Mouse (Mus musculus): ENCODE data around the gene Eps8l3.

Gene Eps8l3

DNA sequence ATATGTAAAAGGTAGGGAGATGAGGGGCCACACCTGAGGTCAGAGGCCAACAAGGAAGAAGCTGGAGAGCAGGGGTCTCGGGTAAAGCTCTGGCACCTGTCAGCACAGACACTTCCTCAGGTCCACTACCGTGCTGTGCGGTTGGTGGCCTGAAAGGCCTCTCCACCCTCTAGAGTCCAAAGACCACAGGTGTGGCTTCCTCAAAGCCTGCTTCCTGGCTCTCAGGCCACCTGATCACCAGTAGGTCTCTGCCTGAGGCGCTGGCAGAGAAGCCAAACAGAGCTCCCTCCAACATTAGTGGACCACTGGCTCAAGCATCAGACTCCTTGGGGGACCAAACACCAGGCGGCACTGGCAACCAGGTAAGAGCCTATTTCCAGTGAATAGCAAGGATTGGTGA lies at the start of gene Eps8l3:
Eps8l3 (plus strand) TSS at position 225 of the 400 bp plus-strand sequence.
- DNase-seq (ENCODE audit: low read depth), result no peak

DNA sequence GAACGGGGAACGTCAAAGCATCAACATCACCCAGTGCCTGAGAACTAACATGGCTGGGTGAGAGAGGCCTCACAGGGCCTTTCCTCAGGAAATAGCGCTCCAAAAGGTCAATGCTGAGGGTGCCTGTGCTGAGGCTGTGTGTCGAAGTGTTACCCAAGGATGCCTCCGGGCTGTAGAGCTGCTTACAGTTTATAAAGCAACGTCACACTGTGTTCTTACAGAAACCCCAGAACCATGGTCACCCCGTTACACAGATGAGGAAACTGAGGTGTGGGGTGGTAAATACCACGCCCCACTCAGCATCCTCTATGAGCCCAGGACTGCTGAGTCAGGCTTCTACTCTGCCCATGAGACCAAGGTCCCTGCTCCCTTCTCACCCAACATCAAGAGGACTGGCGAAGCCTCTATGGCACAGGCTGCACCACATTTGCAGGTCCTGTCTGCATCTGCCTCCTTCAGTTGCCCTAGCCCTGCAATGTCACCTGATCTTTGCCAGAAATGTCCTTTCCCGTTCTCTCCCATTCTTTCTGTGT lies 49.1 kb upstream of the Eps8l3 start:
- DNase-seq (ENCODE audit: low read depth), result no peak

DNA sequence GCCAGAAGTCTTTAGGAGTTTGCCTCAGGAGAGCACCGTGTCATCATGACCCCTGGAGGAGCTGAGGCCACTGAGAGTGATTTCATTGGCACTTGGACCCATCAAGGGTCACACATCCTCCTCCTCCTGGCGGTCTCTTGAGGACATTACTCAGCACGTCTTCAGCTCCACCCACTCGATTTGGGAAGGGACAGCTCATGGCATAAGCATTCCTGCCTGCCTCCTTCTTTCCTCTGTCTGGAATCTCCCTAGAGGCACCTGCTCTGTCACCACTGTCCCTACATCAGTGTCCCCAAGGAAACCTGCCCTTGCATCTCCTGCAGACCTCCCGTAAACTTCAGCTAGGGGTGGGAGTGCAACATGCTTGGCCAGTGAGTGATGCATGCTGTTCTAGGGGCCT lies 48.5 kb upstream of the Eps8l3 start:
- peak; percentile 44 for DNase-seq (ENCODE audit: low read depth)

DNA sequence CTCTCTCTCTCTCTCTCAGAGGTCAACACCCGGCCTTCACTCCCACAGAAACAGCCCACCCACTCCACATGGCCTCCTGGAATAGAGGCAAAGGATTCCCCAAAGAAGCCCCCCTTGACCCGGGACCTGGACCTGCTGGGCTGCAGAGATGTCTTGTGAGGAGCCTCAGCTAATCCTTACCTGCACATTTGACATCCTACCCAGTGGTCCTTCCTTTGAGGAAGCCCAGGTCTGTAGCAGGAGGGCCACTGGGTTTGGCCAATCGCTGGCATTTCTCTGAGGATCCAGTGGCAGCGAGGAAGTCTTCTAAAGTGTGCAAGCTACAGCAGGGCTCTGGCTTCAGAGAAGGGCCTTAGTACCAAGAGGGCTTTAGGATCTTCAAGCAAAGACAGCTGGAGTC lies 48.0 kb upstream of the Eps8l3 start:
- no peak for DNase-seq (ENCODE audit: low read depth)

DNA sequence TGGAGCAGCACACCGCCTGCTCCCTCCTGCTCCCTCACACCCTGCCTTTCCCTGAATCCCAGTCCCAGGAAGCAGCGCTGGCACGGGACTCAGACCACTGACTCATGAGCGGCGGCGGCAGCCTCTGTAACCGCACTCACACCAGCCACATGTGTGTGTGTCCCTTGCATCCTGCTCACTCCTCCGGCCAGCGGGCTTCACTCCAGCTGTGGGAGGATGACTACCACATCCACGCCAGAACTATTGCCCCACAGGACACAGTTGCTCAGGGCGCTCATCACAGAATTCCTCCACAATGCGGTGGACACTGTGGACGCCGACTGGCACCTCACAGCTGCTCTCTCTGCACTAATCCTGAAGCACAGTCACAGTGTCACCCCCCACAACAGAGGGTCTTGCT lies 47.4 kb upstream of the Eps8l3 start:
- peak; percentile 76 for DNase-seq (ENCODE audit: low read depth)

DNA sequence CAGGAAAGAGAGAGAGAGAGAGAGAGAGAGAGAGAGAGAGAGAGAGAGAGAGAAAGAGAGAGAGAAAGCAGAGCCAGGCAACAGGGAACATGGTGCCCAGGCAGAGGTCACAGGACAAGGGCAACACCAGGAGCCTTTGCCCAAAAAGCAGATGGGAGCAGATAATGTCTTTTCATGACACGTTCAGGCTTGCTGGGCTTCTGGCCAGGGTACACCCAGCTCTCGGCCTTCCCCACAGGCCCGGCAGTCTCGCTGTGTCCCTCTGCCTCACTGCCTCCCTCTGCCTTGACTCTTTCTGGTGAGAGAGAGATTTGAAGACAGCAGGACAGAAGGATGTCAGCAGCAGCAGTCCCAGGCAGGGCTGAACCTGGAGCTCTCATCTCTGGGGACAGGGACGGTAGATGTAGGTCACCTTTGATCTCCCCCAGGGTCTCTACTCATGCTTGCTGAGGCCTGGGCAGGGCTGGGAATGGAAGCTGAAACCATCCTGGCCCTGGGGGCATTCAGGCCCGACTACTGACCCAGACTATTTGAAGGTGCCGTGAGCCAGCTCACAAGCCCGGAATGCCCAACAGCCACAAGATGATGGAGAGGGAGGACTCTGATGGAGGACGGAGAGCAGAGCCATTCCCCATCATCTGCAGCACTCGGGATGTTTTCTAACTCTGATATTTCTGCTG lies 45.0 kb upstream of the Eps8l3 start:
- no peak for DNase-seq (ENCODE audit: low read depth)

DNA sequence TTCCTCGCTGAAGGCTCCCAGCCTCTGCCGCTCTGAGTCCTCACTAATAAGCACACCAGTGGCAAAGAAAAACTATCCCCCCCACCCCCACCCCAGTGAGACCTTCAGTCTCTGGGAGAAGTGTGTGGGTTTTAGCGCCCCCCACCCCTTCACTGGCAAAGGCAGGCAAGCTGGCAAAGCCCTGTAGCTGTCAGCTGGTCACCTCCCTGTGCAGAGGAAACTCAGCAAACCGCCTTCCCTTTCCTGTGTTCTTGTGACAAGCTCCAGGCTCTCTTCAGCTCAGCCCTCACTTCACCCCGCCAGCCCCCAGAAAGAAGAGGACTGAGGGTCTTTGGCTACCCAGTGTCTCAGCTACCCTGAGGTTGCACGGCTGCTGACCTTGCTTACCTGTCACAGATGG lies 44.4 kb upstream of the Eps8l3 start:
- no peak for DNase-seq (ENCODE audit: low read depth)

DNA sequence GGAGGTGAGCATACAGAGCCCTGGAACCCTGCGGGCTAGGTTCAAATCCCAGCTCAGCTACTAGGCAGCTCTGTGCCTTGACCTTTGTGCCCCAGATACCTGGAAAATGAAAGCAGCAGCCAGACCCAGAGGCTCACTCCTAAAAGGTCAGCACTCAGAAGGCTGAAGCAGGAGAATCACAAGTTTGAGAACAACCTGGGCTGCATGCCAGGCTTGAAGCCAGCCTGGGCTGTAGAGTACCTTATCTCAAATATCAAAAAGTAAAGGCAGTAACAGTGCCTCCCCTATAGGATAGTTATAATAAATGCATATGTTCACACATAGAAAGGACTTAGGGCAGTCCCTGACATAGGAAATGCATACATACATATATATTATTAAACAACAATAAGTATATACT lies 43.7 kb upstream of the Eps8l3 start:
- DNase-seq (ENCODE audit: low read depth), result no peak

DNA sequence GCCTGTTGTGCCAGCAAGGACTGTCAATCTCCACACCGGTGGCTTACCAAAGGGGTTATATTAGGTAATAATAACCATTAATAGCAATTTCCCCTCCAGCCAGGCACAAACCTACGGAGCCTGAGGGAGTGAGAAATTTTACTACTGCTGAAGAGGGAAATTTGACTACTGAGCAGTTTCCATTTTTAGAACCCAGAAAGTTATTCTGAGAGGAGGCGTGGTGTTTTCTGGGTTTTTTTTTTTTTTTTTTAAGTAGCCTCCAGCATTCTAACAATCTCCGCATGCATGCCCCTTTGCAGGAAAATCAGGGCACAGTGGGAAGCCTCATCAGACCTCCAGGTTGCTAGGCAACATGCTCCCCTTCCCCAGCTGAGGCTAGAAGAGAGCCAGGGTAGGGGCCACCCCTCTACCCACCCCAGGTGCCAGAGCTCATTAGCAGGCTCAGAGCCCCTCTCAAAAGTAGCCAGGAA lies 43.1 kb upstream of the Eps8l3 start:
- no peak for DNase-seq (ENCODE audit: low read depth)

DNA sequence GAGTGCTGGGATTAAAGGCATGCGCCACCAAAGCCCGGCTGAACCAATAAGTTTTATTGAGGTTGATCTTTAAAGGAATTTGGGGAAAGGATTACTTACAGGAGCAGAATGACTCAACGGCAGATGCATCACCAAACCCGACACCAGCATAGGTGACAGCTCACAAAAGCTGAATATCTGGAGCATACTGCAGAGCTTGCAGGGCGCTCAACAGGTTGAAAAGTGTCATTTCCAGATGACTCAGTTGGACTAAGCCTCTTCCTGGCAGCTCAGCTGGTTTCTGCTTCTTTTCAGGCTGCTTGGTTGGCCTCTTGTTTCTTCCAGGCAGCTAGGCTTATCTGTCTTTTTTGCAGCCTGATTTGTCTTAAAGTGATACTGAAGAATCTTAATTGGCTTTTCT lies 41.7 kb upstream of the Eps8l3 start:
- DNase-seq (ENCODE audit: low read depth), result no peak

DNA sequence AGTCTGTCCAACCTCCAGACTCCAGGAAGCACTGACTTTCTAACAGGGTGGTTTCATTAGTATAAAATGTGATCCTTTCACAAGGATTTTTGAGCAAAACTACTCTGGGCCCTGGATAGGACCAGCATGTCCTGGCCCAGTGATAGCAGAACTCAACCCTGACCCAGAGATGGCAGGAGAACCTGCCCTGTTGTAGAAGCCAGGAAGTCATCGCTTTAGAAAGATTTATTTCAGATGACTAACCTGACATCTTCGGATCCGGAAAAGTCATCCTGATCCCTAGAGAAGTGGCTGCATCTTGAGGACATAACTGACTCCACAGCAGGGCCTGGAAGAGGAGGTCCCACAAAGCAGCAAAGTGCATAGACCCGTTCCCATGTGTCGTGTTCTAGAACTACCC lies 37.2 kb upstream of the Eps8l3 start:
- DNase-seq (ENCODE audit: low read depth), result no peak

DNA sequence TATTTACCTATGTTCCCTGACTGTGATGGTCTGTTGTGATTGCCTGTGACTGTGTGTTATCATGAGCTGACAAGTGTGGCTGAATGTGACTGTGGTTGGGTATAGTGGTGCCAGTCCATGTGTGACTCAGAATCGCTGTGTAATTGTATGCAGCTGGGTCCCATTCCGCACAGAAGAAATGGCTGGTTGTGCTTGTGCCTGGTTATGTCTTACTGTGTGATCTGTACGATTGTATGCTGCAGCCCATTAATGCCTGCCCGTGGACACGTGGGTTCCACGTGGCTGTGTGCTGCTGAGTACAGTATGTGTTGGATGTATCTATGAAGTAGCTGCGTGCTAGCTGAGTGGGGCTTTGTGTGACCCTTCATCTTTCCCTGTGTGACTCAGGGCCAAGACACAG lies 36.2 kb upstream of the Eps8l3 start:
- no peak for DNase-seq (ENCODE audit: low read depth)

DNA sequence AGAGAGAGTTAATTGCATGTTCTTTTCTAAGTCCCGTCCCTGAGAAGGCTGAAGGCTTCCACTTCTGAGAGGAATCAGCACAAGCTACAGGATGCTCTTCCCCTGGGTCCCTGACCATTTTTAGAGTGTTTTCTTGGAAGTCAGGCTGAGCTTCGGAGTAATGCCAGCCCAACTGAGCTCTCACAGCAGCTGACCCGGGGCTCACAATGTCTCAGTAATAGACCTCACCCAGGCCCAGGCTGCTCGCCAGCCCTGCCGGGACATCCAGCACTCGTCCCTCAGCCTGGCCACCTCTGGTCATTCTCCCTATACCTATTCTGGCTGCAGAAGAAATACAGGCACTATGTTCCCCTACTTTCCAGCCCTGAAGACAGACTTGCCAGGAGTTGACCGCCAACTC lies 35.7 kb upstream of the Eps8l3 start:
- no peak for DNase-seq (ENCODE audit: low read depth)

DNA sequence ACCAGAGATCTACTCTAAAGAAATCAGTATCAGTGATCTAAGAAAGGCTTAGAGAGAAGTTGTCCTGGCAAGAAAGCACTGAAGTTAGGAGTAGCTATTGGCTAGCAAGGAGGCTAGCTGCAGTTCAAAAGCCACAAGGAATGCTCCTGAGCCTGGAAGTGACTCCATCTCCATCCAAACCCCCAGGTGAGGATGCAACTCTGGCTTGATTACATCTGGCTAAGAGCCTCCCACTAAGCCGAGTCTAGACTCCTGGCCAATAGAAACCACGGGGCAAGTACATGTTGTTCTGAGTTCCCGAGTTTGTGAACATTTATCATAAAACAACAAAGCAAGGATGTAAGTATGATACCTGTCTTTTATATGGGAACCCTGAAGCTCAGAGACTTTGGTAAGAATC lies 33.6 kb upstream of the Eps8l3 start:
- no peak for DNase-seq (ENCODE audit: low read depth)

DNA sequence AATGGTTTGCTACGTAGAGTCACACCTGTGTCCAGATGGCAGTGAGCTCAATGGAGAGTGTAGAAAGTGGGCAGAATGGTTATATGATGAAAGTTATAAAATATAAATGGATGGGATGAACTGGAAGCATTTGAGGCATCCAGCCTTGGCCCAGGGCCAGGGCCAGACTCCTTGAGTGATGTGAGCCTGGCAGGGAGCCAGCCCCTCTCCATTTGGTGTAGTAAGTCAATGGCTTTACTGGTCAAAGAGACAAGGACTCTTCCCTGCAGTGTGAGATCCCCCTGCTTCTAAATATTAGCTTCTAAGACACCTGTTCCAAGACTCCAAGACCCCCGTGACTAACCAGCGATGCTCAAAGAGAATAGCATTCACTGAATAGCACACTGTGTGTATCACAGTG lies 33.0 kb upstream of the Eps8l3 start:
- DNase-seq (ENCODE audit: low read depth), result no peak

DNA sequence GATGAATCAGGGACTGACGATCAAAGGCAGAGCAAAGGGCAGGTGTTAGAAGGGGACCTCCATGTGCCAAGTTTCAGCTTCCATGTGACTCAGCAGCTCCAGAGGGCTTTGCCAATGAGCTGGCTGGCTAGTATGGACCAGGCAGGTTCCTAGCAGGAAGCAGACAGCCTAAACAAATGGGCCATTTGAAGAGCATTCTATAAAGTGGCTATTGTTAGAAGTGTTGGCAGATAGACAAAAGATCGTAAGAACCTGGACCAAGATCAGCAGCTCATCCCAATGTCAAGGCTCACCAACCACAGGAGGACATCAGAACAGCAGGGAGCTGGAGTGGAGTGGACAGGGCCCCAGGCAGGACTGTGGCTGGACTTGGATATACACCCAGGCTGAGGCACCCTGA lies 32.5 kb upstream of the Eps8l3 start:
- no peak for DNase-seq (ENCODE audit: low read depth)

DNA sequence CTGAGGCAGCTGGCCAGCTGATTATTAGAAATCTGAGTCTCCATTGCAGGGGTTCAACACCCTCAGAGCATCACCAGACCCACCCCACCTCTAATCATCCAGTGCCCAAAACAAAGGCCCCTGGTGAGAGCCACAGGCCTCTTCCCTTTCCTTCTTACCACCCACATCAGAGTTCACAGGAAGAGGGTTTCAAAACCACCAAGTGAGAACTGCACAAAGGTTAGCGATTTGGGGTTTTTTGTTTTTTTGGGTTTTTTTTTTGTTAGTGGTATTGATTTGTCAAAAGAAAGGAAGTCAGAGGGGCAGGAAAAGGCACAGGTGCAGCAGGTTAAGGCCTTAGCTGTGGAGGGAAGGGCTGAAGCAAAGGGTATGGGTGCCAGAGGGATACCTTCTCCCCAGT lies 30.9 kb upstream of the Eps8l3 start:
- no peak for DNase-seq (ENCODE audit: low read depth)

DNA sequence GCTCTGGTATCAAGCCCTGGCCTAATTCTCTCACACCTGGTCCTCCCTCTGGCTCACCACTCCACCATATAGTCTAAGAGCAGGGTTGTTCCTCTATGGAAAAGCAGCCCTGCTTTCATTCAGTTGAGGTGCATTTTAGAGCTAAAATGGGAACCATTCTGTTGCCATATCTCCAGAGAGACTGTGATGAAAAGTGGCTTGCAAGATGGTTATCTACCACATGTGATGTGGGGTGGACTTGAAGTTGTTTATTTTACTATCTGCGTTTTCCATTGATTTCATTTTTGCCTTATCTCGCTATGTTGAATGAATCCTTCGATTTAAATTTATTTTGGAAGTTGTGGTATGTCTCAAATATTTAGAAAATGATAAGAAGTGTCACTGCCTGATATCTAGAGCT lies 30.2 kb upstream of the Eps8l3 start:
- DNase-seq (ENCODE audit: low read depth), result no peak

DNA sequence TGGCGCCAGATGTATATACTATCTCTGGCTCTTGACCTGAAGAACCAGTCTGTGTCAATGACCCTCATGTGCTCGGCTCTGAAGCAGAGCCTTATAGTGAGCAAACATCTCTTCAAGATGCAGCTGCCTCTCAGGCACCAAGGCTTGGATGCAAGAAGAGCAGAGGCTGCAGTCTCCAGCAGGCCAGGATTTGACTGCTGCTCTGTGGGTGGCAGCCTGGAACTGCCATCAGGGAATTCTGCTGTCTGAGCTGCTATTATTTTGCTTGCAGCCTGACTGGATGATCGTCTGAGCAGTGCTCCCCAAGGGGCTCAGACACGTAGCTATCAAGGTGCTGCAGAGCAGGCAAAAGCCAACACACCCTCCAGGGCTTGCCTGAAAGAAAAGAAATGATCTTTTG lies 28.9 kb upstream of the Eps8l3 start:
- no peak for DNase-seq (ENCODE audit: low read depth)

DNA sequence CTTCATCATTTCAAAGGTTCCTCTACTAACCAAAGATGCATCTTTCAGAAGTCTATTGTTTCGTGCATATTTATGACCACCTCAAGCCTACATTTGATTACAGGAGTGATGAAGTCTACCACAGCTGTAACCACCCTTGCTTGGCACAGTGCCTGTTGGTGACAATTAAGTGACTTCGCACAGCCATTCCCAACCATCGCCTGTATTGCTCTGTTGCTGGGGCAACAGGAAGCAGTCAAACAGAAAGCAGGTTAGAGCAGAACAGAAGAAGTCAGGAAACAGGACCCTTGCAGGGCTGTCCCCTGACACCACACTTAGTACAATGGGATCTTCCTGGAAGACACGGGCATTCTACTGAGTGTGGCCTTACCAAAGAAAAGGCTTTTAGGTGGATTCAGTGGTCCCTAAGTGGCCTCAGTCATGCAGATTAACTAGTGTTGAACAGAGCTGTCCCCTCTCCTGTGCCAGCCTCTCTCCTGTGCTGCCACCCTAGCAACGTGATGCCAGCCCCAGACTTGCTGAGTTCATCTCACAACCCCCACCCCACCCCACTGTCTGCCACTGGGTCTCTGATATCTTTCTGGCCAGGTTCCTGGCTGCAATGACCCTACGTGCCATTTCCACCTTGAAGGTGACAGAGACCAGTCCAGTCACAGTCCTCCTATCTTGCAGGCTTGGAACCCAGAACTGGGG lies 27.9 kb upstream of the Eps8l3 start:
- no peak for DNase-seq (ENCODE audit: low read depth)

DNA sequence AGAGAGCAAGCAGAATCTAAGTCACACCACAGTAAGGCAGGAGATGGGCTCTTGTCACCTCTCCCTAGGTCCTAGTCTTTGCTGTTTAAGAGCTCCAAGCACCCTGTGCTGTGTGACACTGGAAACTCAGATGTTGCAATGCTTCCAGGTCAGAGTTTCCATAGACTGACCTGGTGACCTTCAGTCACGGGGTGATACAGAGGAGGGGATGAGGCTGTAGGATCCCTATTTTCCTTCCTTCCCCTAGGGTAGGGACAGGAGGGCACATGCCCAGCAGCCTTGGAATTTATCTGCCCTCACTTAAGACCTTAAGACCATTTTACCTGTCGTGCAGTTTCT lies 27.4 kb upstream of the Eps8l3 start:
- no peak for DNase-seq (ENCODE audit: low read depth)

DNA sequence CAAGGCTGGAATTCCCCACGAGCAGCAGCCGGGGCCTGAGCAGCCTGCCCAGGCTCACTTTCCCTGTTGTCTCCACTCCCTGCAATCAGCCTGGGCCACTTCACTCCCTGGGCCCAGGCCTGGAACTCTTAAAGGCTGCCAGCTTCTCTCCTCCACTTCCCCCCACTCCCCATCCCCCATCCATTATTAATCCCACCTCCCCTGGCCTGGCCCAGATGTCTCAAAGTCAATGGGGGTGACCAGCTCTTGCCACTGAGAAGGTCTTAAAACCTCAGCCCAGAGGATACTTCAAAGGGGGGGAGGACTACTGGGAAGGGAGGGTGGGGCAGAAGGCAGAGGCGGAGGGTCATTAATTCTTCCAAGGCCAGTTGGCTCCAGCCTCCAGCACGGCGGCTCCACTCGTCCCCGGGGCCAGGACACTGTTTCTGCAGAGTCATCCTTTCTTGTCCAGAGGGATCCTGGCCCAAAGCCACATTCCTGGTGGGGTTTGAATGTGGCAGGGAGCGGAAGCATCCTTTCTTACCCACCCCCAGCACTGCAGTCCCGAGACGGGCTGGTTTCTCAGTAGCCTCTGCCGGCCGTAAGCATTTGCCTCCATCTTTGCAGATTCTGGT lies 26.5 kb upstream of the Eps8l3 start:
- peak; percentile 44 for DNase-seq (ENCODE audit: low read depth)

DNA sequence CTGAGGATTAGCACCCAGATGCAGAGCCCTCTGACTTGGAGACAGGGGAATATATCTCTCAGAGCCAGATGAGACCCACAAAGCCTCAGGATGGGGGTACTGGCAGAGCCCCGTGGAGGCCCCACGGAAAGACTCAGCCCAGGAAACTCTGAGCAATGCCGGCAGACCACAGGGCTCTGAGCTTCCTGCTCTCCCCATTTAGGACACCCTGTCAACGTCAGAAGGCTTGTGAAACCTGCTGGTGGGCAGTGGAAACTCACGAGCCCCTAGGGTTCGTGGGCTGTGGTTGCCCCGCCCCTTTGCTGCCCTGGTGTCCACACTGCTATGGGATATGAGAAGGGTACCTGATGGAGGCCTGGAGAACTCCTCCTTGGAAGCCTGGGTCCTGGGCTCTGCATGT lies 24.2 kb upstream of the Eps8l3 start:
- no peak for DNase-seq (ENCODE audit: low read depth)
